Mouse (Mus musculus): ENCODE measurements around the gene Mlip.
A peak's percentile ranks its signal among the peaks of the same experiment; 100 is the strongest.
"Not testable (repeated sequence)": the region's sequence is repeated elsewhere in the genome, so short reads cannot be mapped to it uniquely, and the experiment has no call there.

Mlip gene

DNA sequence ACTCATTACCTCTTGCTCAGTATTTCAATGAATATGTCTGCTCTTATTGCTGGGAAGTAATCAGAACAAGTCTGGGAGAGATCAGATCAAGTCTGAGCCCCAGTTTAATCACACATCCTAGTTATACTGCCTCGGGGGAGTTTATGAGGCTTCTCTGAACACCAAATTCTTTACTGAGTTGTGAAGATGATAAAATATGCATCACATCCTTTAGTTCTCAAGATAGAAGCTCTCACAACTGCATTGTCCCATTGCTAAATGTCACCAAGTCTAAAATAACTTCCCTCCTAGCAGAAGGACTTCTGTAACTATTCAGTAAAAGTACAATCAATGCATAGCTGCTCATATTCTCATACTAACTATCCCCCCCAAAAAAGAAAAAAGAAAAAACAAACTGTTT is 154.5 kb downstream of the Mlip start:
- DNase-seq (ENCODE audit: low spot score), result no peak

DNA sequence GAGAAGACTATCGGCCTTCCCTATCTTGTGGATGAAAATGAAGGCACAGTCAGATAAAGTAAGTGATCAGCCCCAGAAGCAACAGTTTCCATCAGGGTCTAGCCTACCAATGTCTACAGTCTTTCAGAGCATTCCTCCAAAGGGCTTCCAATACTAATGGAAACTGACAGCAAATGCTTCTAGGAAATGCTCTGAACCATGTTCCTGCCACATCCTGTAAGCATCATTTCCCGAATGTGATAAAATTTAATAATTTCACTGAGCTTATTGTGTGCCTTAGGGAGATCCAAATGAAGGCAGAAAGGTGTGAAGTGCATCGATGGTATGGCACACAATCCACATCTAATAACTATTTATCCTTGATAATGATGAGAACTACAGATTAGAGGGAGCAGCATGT is 173.3 kb downstream of the Mlip start:
- no peak for DNase-seq (ENCODE audit: low spot score)

DNA sequence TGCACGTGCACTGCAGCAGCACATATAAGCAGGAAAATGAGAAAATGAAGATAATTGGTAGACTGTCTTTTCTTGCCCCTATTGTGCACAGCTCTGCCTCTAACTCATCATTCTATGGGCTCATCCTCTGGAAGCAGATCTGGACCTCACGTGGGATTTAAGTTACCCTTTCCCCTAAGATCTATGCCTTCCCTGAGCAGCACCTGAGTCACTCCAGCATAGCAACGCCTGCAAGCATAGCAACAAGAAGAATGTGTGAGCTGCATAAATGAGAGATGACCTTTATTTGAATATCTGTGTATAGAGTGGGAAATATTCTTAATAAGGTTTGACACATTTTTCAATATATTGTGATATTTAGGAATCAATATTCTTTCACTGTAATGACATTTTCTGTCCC is 176.9 kb downstream of the Mlip start:
- no peak for DNase-seq (ENCODE audit: low spot score)

DNA sequence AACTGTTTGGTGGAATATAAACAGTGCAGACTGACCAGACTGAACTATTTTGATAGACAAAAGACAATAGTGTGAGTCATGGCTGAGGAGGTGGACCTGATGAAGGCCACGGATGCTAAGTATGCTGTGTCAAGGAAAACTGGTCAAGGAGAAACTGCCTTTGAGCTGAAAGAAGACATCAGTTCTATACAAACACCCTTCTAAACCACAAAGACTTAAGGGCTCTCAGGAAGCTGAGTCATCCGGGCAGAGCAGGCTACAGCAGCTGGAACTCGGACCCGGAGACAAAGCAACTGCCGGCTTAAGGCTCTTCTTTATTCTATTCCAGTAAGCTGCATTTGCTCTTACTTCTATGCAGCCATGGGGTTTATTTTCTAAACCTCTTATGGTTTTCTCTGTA is 180.7 kb downstream of the Mlip start:
- DNase-seq (ENCODE audit: low spot score), result no peak

DNA sequence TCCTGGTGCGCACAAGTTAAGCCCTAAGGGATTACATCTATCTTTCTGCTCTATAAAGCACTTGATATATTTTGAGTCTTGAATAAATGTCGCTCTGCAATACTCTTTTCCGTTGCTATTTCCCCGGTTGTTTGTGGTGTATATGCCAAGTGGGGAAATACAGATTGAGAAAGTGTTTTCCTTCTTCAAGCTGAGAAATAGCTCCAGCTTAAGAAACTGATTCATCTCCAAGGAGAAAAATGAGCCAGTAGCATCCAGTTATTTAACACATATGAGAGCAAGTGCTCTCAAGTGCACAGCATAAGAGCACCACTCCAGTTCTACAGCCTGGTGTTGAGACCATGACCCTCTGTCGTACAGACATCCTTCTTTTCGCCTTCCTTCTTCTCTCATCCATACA is 186.9 kb downstream of the Mlip start:
- DNase-seq (ENCODE audit: low spot score), result no peak

DNA sequence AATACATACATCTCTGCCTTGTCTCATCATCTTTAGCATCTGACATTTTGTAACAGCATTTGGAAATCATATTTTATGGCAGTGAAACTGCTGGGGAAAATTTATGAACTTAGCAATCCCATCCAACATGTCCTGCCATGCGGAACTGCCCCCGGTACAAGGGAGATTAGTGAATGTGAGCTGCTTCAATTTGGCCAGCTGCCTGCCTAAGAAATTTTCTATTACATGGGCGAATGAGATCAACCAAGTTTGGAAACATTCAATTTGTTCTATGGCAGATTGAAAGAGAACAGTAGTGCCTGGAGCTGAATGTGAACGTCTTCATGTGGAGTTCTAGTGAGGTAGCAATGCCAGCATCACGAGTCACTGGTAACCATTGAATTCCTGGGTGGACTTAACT is 191.0 kb downstream of the Mlip start:
- no peak for DNase-seq (ENCODE audit: low spot score)

DNA sequence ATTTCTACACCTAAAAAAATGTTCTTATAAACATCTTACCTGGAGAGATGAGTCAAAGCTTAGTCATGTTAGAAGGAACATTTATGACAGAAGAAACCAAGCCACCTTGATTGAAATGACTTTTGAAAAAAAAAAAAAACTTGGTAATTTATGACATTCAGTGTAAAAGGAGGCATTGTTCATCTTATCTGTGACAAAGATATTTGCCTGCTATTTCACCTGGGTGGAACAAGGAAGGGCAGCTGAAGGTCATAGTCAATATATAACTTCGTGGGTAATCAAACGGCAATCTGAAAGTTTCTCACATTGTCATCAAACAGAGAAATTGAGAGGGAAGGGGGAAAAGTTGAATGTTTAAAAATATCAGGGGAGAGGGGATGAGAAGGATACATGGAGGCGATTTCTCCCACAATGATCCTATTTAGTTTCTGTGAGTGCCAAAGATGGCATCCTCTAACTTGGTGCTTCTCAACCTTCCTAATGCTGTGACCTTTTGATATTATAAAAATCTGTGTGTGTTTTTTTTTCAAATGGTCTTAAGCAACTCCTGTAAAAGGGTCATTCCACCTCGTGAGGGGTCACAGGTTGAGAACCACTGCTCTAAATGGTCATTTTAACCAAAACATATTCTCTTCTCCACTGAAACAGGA is 192.4 kb downstream of the Mlip start:
- no peak for DNase-seq (ENCODE audit: low spot score)

DNA sequence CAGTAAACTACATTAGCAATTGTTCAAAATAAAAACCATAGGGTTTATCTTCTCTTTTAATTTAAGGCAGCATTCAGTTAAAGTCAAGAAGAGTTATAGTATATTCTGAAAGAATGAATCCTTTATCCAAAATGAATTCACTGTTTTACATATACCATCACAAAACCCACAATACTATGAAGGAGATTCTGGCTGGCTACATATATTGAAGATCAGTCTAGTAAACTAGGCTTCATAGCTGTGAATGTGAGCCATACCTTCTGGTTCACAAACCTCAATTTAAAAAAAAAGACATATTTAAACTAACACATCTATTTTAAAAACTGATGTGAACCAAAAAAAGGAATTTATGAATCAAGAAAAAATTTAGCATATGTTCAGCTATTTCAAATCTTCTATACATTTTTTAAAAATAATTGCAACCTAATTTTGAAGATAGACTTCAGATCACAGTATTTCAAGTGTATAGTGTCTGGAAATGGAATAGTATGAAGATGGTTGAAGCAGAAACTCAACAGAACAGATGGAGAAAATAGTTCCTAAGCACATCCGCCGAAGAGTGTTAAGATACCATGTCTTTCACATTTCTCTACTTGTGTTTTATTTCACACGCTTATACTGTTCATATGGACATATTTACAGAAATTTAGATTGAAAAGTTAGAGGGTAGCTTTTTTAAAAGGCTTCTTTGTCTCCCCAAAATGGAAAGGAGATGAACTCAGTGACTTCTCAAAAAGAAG is 204.1 kb downstream of the Mlip start:
- no peak for DNase-seq (ENCODE audit: low spot score)

DNA sequence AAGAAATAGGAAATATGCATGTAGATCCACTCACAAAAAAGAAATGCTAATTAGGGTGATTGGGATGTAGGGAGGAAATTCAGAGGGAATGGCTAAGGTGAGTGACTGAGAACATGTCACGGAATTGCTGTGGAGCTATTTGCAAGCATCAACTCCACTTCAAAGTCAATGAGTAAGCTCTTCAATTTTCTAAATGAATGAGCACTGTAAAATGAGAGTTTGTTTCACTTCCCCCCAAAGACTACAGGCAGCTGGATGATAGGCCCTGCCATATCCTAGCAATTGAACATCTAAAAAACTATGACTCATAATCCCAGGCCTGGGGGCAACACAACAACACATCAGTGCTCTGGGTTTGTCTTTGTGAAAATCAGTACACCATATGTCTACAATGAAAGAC is 233.0 kb downstream of the Mlip start:
- no peak for DNase-seq (ENCODE audit: low spot score)

DNA sequence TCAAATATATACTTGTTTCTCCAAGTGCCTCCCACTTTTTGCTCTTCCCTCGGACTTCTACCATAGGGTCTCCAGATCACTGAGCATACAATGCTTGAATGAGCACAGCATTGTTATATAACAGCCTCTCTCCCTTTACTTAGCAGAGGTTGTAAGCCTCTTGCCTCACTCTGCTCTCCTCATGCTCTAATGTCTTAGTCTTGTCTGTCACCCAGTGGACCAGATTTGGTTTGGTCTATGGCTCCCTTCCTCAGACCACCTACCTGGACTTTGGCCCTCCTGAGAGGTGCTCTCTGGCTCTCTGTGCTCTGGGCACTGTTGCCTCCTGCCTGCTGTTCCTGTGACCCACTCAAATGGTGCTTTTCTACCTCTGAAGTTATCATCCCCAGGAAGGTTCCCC is 255.9 kb downstream of the Mlip start:
- no peak for DNase-seq (ENCODE audit: low spot score)

DNA sequence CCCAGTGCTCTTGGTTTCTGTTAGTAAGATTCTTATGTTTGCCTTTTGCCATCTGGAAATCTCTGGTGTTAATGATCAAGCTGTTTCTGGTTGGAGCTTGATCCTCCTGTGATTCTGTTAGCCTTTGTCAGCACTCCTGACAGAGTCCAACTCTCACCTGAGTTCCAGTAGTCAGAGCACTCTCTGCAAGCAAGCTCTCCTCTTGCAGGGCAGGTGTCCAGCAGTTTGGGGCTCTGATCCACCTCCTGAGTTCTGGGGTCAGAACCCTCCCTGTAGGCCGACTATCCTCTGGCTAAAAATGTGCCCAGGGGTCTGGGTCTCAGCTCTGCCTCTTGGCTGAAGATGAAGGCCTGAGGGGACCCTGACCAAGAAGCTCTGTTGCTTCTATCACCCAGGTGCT is 269.5 kb downstream of the Mlip start:
- DNase-seq (ENCODE audit: low spot score), result not testable (repeated sequence)

DNA sequence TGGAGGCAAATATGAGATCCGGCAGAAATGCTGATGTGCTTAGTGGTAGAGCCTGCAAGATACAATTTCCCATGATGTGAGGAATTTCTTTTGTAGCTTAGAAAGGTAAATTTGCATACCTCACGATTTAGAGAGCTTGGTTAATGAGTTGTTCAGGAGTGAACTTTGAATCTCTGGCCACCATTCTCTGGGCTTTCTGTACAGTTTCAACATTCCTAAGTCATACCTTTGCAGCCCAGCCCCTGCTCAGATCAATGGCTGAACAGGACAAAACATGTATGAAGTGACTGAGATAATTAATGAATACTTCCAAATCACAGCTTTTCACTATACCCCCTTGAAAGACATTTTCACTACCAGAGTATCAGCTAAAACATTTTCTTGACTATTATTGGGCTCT is 281.1 kb downstream of the Mlip start:
- DNase-seq (ENCODE audit: low spot score), result no peak

DNA sequence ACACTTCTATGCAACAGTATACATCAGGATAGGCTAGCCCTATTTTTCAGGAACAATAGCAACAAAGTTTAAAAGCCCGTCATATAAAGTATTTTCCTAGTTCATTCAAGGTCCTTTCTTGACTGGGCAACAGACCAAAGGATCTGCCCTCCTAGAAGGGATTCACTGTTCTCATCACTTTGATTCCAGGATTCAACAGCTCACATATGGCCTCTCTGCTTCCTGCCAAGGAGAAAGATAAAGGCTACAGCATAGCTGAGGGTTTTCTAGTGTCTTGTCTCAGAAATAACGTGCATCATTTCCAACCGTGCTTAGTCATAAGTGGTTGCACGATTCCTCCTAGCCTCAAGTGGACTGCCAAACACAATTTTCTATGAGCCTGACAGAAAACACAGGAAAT is 296.2 kb downstream of the Mlip start:
- peak; percentile 12 for DNase-seq (ENCODE audit: low spot score)

DNA sequence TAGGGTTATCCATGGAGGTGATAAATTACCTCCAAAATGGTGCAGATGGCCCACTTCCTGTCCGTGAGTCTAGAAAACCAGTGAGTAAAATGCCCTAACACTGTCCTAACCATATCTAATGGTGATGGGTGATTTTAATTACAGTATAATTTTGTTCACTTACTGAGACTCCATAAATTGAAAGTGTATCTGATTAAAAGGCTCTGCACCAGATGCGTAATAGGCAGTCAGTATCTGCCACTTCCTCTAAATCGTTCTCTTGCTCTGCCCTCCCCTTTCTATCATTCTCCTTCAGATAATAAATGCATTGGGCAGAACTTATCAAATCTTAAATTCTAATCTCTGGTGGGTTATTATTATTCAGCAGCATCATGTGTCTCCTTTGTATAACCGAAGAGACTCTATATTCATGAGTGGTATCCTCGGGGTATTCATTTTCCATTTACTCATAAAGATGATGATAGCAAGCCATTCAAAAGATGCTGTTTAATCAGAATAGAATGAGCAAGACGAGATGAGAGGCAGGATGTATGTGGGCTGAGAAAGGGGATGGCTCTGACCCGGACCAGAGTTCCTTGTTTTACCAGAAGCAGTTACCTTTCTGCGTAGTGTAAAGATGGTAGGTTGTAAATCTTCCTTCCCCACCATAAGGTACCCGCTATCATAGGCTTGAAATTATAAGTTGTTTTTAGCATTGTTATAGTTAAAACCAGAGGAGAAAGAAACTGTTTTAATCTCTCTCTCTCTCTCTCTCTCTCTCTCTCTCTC is 298.2 kb downstream of the Mlip start:
- DNase-seq (ENCODE audit: low spot score), result no peak
